Mouse (Mus musculus): ENCODE data around the gene Pappa. TPM values are rescaled to one million over a fixed set of nuclear protein-coding genes. Genes with fewer than 3 reads are reported as not detected.

Pappa gene
- polyA plus RNA-seq, 1 experiment from 2014 or later = 0.87 TPM

DNA sequence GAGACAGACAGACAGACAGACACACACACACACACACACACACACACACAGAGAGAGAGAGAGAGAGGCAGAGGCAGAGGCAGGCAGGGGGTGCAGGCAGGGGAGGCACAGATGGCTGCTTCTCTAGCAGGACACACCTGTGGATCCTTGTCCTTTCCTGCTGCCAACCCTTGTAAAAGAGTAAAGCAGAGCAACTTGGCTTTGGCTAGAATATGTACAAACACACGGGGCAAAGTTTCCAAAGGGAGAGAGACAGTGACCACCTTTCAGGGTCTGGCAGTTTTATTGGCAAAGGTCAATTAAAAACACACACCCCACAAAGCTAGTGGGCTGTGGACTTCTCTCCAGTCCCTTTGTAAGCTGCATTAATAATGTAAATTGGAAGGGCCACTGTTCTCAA is 249.9 kb downstream of the Pappa start:
- no peaks in the 10 kb centered on the region; the same call in 1 of the 2 replicates for H3K4me1 ChIP-seq (replicated peaks; ENCODE audit: control insufficient read depth, insufficient read depth, low read length)
- no peak overlapping the region for H3K4me3 ChIP-seq (ENCODE audit: low read length)
- no peak overlapping the region for H3K9ac ChIP-seq (ENCODE audit: low read length)
- no peaks in the 10 kb centered on the region for H3K9me3 ChIP-seq (ENCODE audit: control insufficient read depth, low read length)
- no peak overlapping the region for H3K27ac ChIP-seq (ENCODE audit: low read length)
- WGBS = 87% methylated on average over 1 of the region's 1 CpGs
- H3K27me3 ChIP-seq (ENCODE audit: control insufficient read depth, insufficient read depth, low read depth, low read length) = no peaks in the 10 kb centered on the region
- no peaks in the 10 kb centered on the region for H3K36me3 ChIP-seq (ENCODE audit: control insufficient read depth, insufficient read depth, low read length)
- H3K4me2 ChIP-seq (ENCODE audit: low read depth, low read length) = no peak overlapping the region
- ATAC-seq (ENCODE audit: low read depth) = no peak

DNA sequence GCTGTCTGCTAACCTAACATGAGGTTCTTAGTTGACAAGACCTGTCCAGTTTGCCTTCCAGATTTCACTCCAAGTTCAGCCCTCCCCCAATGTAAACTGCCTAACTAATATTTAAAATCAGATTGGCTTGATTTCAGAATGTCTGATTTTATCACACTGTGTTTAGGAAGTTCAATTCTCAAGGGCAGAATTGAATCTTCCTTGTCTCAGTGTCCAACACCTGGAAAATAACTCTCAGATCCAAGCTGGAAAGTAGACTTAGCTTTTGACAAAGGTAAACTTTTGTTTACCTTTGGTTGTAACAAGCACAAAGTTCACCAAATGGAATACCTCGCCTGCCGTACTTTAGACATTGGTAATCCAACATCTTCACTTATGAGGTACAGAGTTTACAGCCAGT is 252.6 kb downstream of the Pappa start:
- WGBS = 75% methylated on average over 2 of the region's 2 CpGs

DNA sequence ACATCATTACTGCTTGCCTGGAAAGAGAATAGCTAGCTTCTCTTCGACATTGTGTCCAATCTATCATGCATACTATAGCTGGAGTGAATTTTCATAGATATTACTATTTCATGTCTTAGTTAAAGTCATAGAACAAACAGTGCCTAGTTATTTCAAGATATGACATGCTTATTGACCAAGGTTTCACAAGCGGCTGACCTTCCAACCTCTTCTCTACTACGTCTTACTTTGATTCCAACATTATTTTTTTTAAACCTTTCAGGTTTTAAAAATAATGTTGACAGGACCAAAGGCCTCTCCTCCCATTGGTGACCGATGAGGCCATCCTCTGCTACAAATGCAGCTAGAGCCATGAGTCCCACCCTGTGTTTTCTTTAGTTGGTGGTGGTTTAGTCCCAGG is 255.5 kb downstream of the Pappa start:
- WGBS = 82% methylated on average over 4 of the region's 4 CpGs
- Histone ChIP-seq H3K4me1 (replicated peaks; ENCODE audit: control insufficient read depth, insufficient read depth, low read length) (no peaks in the 10 kb centered on the region), H3K9me3 (ENCODE audit: control insufficient read depth, low read length) (no peaks in the 10 kb centered on the region), H3K27me3 (ENCODE audit: control insufficient read depth, insufficient read depth, low read depth, low read length) (no peaks in the 10 kb centered on the region), H3K4me2 (ENCODE audit: low read depth, low read length) (no peak overlapping the region), H3K4me3 (ENCODE audit: low read length) (no peak overlapping the region), H3K27ac (ENCODE audit: low read length) (no peak overlapping the region), H3K9ac (ENCODE audit: low read length) (no peak overlapping the region), H3K36me3 (ENCODE audit: control insufficient read depth, insufficient read depth, low read length) (no peaks in the 10 kb centered on the region)
- ATAC-seq (ENCODE audit: low read depth) = no peak

More for the DNA sequence above, 252.6 kb downstream of the Pappa start:
- H3K4me1 ChIP-seq (replicated peaks; ENCODE audit: control insufficient read depth, insufficient read depth, low read length) = no peaks in the 10 kb centered on the region; the same call in 1 of the 2 replicates
- H3K9me3 ChIP-seq (ENCODE audit: control insufficient read depth, low read length) = no peaks in the 10 kb centered on the region
- no peak overlapping the region for H3K9ac ChIP-seq (ENCODE audit: low read length)
- H3K4me2 ChIP-seq (ENCODE audit: low read depth, low read length) = no peak overlapping the region
- H3K4me3 ChIP-seq (ENCODE audit: low read length) = no peak overlapping the region
- H3K27ac ChIP-seq (ENCODE audit: low read length) = no peak overlapping the region
- no peaks in the 10 kb centered on the region for H3K27me3 ChIP-seq (ENCODE audit: control insufficient read depth, insufficient read depth, low read depth, low read length)
- no peak for ATAC-seq (ENCODE audit: low read depth)
- H3K36me3 ChIP-seq (ENCODE audit: control insufficient read depth, insufficient read depth, low read length) = no peaks in the 10 kb centered on the region

DNA sequence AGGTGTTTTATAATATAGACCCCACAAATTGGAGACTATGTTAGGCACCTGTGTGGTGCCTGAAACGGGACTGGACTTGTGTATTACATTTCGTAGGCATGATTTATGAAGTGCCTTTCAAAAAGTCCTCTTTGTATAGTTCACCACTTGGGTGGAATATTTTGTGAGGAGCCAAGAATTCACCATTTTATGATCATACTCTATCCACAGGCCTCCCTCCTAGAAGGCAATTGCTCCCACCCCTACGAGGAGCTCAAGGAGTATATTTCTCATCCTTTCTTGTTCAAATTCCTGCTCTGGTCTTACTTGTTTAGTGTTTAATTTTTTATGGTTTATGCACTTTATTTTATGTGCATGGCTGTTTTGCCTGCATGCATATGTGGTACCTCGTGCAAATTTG is 259.1 kb downstream of the Pappa start:
- Histone ChIP-seq H3K4me3 (ENCODE audit: low read length) (no peak overlapping the region), H3K36me3 (ENCODE audit: control insufficient read depth, insufficient read depth, low read length) (no peaks in the 10 kb centered on the region), H3K9ac (ENCODE audit: low read length) (no peak overlapping the region), H3K27ac (ENCODE audit: low read length) (no peak overlapping the region), H3K27me3 (ENCODE audit: control insufficient read depth, insufficient read depth, low read depth, low read length) (no peaks in the 10 kb centered on the region), H3K4me2 (ENCODE audit: low read depth, low read length) (no peak overlapping the region), H3K4me1 (replicated peaks; ENCODE audit: control insufficient read depth, insufficient read depth, low read length) (no peaks in the 10 kb centered on the region), H3K9me3 (ENCODE audit: control insufficient read depth, low read length) (no peaks in the 10 kb centered on the region)
- no peak for ATAC-seq (ENCODE audit: low read depth)
- 81% methylated on average over 4 of the region's 4 CpGs for WGBS

DNA sequence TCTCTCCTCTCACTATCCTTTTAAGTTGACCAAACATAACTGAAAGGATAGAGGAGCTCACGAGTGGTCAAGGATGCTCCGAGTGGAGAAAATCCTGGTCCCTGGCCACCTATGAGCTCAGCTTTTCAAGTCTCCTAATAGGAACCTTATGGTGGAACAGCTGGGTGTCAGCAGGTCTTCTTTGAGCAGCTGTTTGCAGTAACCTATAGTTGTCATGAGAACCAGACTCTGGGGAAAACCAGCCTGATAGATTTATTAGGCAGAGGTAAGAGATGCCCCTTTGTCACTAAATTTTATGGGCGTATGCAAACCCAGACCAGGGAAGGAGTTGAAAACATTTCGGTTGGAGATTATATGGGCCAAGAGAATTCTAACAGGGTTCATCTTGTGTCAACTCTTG is 267.0 kb downstream of the Pappa start:
- H3K4me1 ChIP-seq (replicated peaks; ENCODE audit: control insufficient read depth, insufficient read depth, low read length) = peaks cover 5% of the 10 kb centered on the region; the same call in 1 of the 2 replicates
- no peak for ATAC-seq (ENCODE audit: low read depth)
- WGBS = 63% methylated on average over 4 of the region's 4 CpGs
- H3K4me3 ChIP-seq (ENCODE audit: low read length) = no peak overlapping the region
- H3K9ac ChIP-seq (ENCODE audit: low read length) = no peak overlapping the region
- no peak overlapping the region for H3K4me2 ChIP-seq (ENCODE audit: low read depth, low read length)
- H3K27ac ChIP-seq (ENCODE audit: low read length) = no peak overlapping the region
- H3K36me3 ChIP-seq (ENCODE audit: control insufficient read depth, insufficient read depth, low read length) = no peaks in the 10 kb centered on the region
- H3K27me3 ChIP-seq (ENCODE audit: control insufficient read depth, insufficient read depth, low read depth, low read length) = no peaks in the 10 kb centered on the region
- H3K9me3 ChIP-seq (ENCODE audit: control insufficient read depth, low read length) = no peaks in the 10 kb centered on the region

DNA sequence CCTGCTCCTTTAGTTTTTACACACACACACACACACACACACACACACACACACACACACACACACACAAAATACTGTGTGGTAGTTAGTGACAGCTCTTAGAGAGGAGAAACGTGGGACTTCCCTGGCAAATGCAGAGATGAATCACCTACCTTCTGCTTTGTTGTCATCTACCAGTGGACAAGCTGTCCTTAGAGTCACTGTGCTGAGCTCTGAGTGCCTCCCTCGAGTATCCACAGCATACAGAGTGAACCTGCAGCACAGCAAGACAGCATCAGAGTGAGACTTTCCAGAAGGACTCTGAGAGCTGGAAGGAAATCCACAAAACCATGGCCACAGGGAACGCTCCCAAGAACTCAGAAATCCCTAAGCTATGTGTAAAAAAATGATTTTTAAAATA is 272.8 kb downstream of the Pappa start:
- no peak overlapping the region for H3K4me3 ChIP-seq (ENCODE audit: low read length)
- WGBS = 61% methylated on average over 3 of the region's 3 CpGs
- H3K9ac ChIP-seq (ENCODE audit: low read length) = no peak overlapping the region
- no peak overlapping the region for H3K4me2 ChIP-seq (ENCODE audit: low read depth, low read length)
- no peaks in the 10 kb centered on the region for H3K36me3 ChIP-seq (ENCODE audit: control insufficient read depth, insufficient read depth, low read length)
- ATAC-seq (ENCODE audit: low read depth) = no peak
- H3K27me3 ChIP-seq (ENCODE audit: control insufficient read depth, insufficient read depth, low read depth, low read length) = no peaks in the 10 kb centered on the region
- H3K27ac ChIP-seq (ENCODE audit: low read length) = no peak overlapping the region
- H3K4me1 ChIP-seq (replicated peaks; ENCODE audit: control insufficient read depth, insufficient read depth, low read length) = peaks cover 5% of the 10 kb centered on the region; the same call in 1 of the 2 replicates
- no peaks in the 10 kb centered on the region for H3K9me3 ChIP-seq (ENCODE audit: control insufficient read depth, low read length)

DNA sequence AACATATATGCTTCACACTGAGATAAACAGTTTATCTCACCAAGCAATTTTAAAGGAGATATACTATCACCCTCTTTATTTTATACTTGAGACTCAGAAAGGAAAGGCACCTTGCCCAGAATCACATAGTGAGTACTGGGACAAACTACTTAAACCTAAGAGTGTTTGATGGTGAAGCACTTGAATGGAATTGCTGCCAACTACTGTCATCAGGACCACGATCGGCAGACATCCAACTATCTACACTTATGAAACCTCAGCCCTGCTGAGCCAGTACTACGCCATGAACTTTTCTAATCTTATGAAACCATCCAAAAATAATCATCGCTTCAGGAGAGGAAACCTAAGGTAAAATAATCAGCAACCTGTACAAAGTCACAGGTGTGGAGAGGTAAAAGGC is 275.5 kb downstream of the Pappa start:
- Histone ChIP-seq H3K36me3 (ENCODE audit: control insufficient read depth, insufficient read depth, low read length) (no peaks in the 10 kb centered on the region), H3K9ac (ENCODE audit: low read length) (no peak overlapping the region), H3K4me2 (ENCODE audit: low read depth, low read length) (no peak overlapping the region), H3K4me3 (ENCODE audit: low read length) (no peak overlapping the region), H3K27me3 (ENCODE audit: control insufficient read depth, insufficient read depth, low read depth, low read length) (no peaks in the 10 kb centered on the region; the same call in 1 of the 2 replicates), H3K9me3 (ENCODE audit: control insufficient read depth, low read length) (no peaks in the 10 kb centered on the region), H3K27ac (ENCODE audit: low read length) (no peak overlapping the region), H3K4me1 (replicated peaks; ENCODE audit: control insufficient read depth, insufficient read depth, low read length) (no peaks in the 10 kb centered on the region)
- 64% methylated on average over 4 of the region's 4 CpGs for WGBS
- ATAC-seq (ENCODE audit: low read depth) = peak; percentile 70

DNA sequence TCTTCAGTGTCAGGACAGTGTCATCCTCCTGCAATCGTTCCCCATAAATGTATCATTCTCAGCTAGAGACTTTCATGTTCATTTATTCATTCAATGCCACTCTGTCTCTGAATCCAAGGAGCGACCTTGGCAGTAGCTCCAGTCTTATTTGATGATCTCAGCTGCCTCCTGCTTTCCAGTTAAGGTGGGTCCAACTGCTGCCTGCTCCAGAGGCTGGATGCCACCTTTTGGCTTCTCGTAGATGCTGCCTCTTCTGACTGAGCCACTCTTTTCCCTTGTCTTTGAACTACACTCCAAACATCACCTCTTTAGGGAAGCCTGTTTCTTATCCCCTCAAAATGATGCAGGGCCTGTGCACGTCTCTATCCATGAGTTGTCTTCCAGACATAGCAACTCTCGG is 278.3 kb downstream of the Pappa start:
- H3K9me3 ChIP-seq (ENCODE audit: control insufficient read depth, low read length) = no peaks in the 10 kb centered on the region
- no peak overlapping the region for H3K27ac ChIP-seq (ENCODE audit: low read length)
- no peaks in the 10 kb centered on the region for H3K4me1 ChIP-seq (replicated peaks; ENCODE audit: control insufficient read depth, insufficient read depth, low read length)
- ATAC-seq (ENCODE audit: low read depth) = no peak
- H3K9ac ChIP-seq (ENCODE audit: low read length) = no peak overlapping the region
- no peaks in the 10 kb centered on the region for H3K36me3 ChIP-seq (ENCODE audit: control insufficient read depth, insufficient read depth, low read length)
- H3K4me2 ChIP-seq (ENCODE audit: low read depth, low read length) = no peak overlapping the region
- H3K4me3 ChIP-seq (ENCODE audit: low read length) = no peak overlapping the region
- no peaks in the 10 kb centered on the region; the same call in 1 of the 2 replicates for H3K27me3 ChIP-seq (ENCODE audit: control insufficient read depth, insufficient read depth, low read depth, low read length)
- 70% methylated on average over 5 of the region's 5 CpGs for WGBS

DNA sequence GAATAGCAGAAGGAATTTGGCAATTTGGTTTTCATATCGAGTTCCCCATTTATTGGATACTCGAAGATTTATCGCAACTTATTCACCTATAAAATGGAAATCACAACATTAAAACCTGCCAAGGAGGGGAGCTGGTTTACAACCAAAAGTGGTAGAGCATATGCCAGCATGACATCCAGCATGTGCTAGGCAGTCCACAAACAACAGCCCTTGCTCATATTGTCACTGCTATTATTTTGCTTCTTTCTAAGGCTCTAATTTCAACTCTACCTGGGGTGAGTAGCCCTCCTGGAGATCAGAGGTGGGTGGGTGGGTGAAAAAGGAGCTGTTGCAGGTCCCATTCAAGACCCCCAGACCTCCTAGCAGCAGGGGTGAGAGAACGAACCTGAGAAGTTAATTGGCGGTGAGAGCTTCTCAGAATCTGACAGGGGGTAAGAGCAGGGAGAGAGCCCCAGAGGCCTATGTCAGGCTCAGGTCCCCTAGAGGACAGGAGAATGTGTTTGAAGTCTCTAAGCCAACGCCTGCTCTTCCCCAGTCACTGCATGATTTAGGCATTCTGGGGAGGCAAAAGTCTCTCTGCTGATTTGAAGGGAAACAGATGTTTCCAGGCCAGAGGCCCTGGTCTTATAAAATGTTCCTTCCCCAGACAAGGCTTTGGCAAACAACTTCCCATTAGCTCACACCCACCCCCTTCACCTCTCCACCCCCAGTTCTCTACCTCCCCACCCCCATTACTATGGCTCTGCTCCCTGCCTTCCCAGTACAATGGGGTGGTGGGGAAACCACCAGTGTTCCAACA is 279.1 kb downstream of the Pappa start:
- H3K4me3 ChIP-seq (ENCODE audit: low read length) = no peak overlapping the region
- ATAC-seq (ENCODE audit: low read depth) = peak; percentile 86
- no peak overlapping the region for H3K27ac ChIP-seq (ENCODE audit: low read length)
- H3K36me3 ChIP-seq (ENCODE audit: control insufficient read depth, insufficient read depth, low read length) = no peaks in the 10 kb centered on the region
- WGBS = 56% methylated on average over 6 of the region's 6 CpGs
- no peaks in the 10 kb centered on the region for H3K9me3 ChIP-seq (ENCODE audit: control insufficient read depth, low read length)
- no peaks in the 10 kb centered on the region for H3K4me1 ChIP-seq (replicated peaks; ENCODE audit: control insufficient read depth, insufficient read depth, low read length)
- H3K9ac ChIP-seq (ENCODE audit: low read length) = no peak overlapping the region
- H3K27me3 ChIP-seq (ENCODE audit: control insufficient read depth, insufficient read depth, low read depth, low read length) = no peaks in the 10 kb centered on the region; the same call in 1 of the 2 replicates
- no peak overlapping the region for H3K4me2 ChIP-seq (ENCODE audit: low read depth, low read length)
